ENCODE assay signal across 9 mouse cellular contexts in genomic region chr2:131188311-131188710, GRCm38 (mm10). TPM values are rescaled to one million over a fixed set of nuclear protein-coding genes. Genes with fewer than 3 reads are reported as not detected.
DNase-seq lines count a peak whose midpoint lies in the region; ATAC-seq and TF ChIP-seq lines count a peak whose summit lies in the region.
"Had no signal": no experiment of that assay in that cellular context is flagged by ENCODE, and none has a peak within 500 bp of the region (broad histone marks: within the 10 kb centered on the region; RNA-seq: fewer than 3 reads in every experiment).

No protein-coding gene starts in this region.

- H3K4me3 ChIP-seq in heart, postnatal 0 days (ENCODE audit: low read depth, low read length) = no peak overlapping the region
- no peak overlapping the region for H3K4me3 ChIP-seq in forebrain, embryonic 13.5 days
- H3K4me3 ChIP-seq in liver, embryonic 15.5 days (replicated peaks) = peak overlapping the region; percentile 90

- WGBS in heart, postnatal 0 days = 94% methylated on average over 5 of the region's 5 CpGs
- 97% methylated on average over 5 of the region's 5 CpGs for WGBS in forebrain, embryonic 13.5 days
- 61% methylated on average over 5 of the region's 5 CpGs for WGBS in liver, embryonic 15.5 days (ENCODE audit: insufficient replicate concordance)

- TF ChIP-seq EP300 in heart, postnatal 0 days (IDR thresholded peaks at IDR 0.05; ENCODE audit: low read depth) = no peak

- H3K9ac ChIP-seq in heart, postnatal 0 days (replicated peaks; ENCODE audit: low read depth, low read length) = no peak overlapping the region
- H3K9ac ChIP-seq in forebrain, embryonic 13.5 days = no peak overlapping the region
- H3K9ac ChIP-seq in liver, embryonic 15.5 days = peak overlapping the region; percentile 95

- peaks cover 10% of the 10 kb centered on the region for H3K4me1 ChIP-seq in heart, postnatal 0 days (ENCODE audit: control insufficient read depth, insufficient read depth)
- H3K4me1 ChIP-seq in forebrain, embryonic 13.5 days = peaks cover 53% of the 10 kb centered on the region
- H3K4me1 ChIP-seq in liver, embryonic 15.5 days (replicated peaks) = peaks cover 68% of the 10 kb centered on the region

- H3K27me3 ChIP-seq in heart, postnatal 0 days (ENCODE audit: control insufficient read depth, insufficient read depth, low read length) = no peaks in the 10 kb centered on the region
- H3K27me3 ChIP-seq in forebrain, embryonic 13.5 days = no peaks in the 10 kb centered on the region
- H3K27me3 ChIP-seq in liver, embryonic 15.5 days = no peaks in the 10 kb centered on the region

- DNase-seq in heart, postnatal 0 days (ENCODE audit: low spot score) = no peak
- DNase-seq in heart, adult 18-20 months = no peak
- no peak for DNase-seq in frontal cortex, postnatal 25 days (ENCODE audit: low spot score in 2 of 2)
- DNase-seq in cerebellum, adult 11-12 months = no peak
- DNase-seq: adrenal gland, adult 2 months had no signal

- no peak for ATAC-seq in heart, postnatal 0 days (ENCODE audit: insufficient read depth, low read depth)
- peak; percentile 31 for ATAC-seq in CD4-positive, CD25-positive, alpha-beta regulatory T cell, adult 4 months
- ATAC-seq in forebrain, embryonic 13.5 days = no peak
- no peak for ATAC-seq in liver, embryonic 15.5 days (ENCODE audit: insufficient read depth)
- ATAC-seq in frontal cortex, adult (ENCODE audit: low TSS enrichment) = no peak

- no peaks in the 10 kb centered on the region for H3K9me3 ChIP-seq in heart, postnatal 0 days (replicated peaks; ENCODE audit: control insufficient read depth, low read length)
- no peaks in the 10 kb centered on the region for H3K9me3 ChIP-seq in forebrain, embryonic 13.5 days (replicated peaks)
- H3K9me3 ChIP-seq in liver, embryonic 15.5 days (replicated peaks) = no peaks in the 10 kb centered on the region

- H3K27ac ChIP-seq in heart, postnatal 0 days (ENCODE audit: low read depth) = no peak overlapping the region
- no peak overlapping the region for H3K27ac ChIP-seq in forebrain, embryonic 13.5 days
- H3K27ac ChIP-seq in liver, embryonic 15.5 days (replicated peaks) = peak overlapping the region; percentile 97

- H3K36me3 ChIP-seq in heart, postnatal 0 days (replicated peaks; ENCODE audit: control insufficient read depth, insufficient read depth, low read length) = peaks cover 36% of the 10 kb centered on the region
- H3K36me3 ChIP-seq in forebrain, embryonic 13.5 days (ENCODE audit: poor library complexity, severe bottlenecking) = peaks cover 22% of the 10 kb centered on the region
- peaks cover 56% of the 10 kb centered on the region for H3K36me3 ChIP-seq in liver, embryonic 15.5 days (replicated peaks)

- H3K4me2 ChIP-seq in heart, postnatal 0 days (ENCODE audit: low read depth, low read length) = peak overlapping the region; percentile 90; the same call in 1 of the 2 replicates
- H3K4me2 ChIP-seq in forebrain, embryonic 13.5 days = peak overlapping the region; percentile 62
- H3K4me2 ChIP-seq in liver, embryonic 15.5 days = peak overlapping the region; percentile 96

- no peak for TF ChIP-seq CTCF in heart, postnatal 0 days (IDR thresholded peaks at IDR 0.05; ENCODE audit: low read depth)

RNA-seq across cellular contexts. Expression of gene Spef1, which starts 1.2 kb away (rescaled TPM):
- total RNA-seq in heart, postnatal 0 days (2014; rRNA removed; ENCODE audit: low replicate concordance) = 5.2 and 5.9 TPM in 2 replicates
- polyA plus RNA-seq in heart, postnatal 0 days (2015; fragmentation: Nextera tagmentation; extraction: Ambion mirVana) = 0.97 and 1.2 TPM in 2 replicates
- 1 to 10 TPM; 4.7 to 5.5 TPM for total RNA-seq in heart, adult 18-20 months (2021)
- under 1 TPM; 0.34 to 0.79 TPM for polyA plus RNA-seq in CD4-positive, CD25-positive, alpha-beta regulatory T cell, adult 4 months (2017; shearing (Covaris generic))
- polyA plus RNA-seq in forebrain, embryonic 13.5 days (2015; fragmentation: Nextera tagmentation; extraction: Ambion mirVana) = 12.5 and 12.6 TPM in 2 replicates
- 1.6 and 1.8 TPM in 2 replicates for polyA plus RNA-seq in liver, embryonic 15.5 days (2015; fragmentation: Nextera tagmentation; extraction: Ambion mirVana)

RNA-seq across cellular contexts. Expression of gene Cdc25b, which starts 1.6 kb away (rescaled TPM):
- 15.3 and 31.9 TPM in 2 replicates for total RNA-seq in heart, postnatal 0 days (2014; rRNA removed; ENCODE audit: low replicate concordance)
- polyA plus RNA-seq in heart, postnatal 0 days (2015; fragmentation: Nextera tagmentation; extraction: Ambion mirVana) = 12.1 and 15.0 TPM in 2 replicates
- 1 to 10 TPM; 2.9 to 5.9 TPM for total RNA-seq in heart, adult 18-20 months (2021)
- 10 to 100 TPM; 49.8 to 63.9 TPM for polyA plus RNA-seq in CD4-positive, CD25-positive, alpha-beta regulatory T cell, adult 4 months (2017; shearing (Covaris generic))
- polyA plus RNA-seq in forebrain, embryonic 13.5 days (2015; fragmentation: Nextera tagmentation; extraction: Ambion mirVana) = 52.0 and 59.7 TPM in 2 replicates
- 236 and 279 TPM in 2 replicates for polyA plus RNA-seq in liver, embryonic 15.5 days (2015; fragmentation: Nextera tagmentation; extraction: Ambion mirVana)

RNA-seq across cellular contexts. Expression of gene Cenpb, which starts 8.4 kb away (rescaled TPM):
- total RNA-seq in heart, postnatal 0 days (2014; rRNA removed; ENCODE audit: low replicate concordance) = 62.9 and 84.8 TPM in 2 replicates
- 7.1 and 7.8 TPM in 2 replicates for polyA plus RNA-seq in heart, postnatal 0 days (2015; fragmentation: Nextera tagmentation; extraction: Ambion mirVana)
- 10 to 100 TPM; 76.7 to 79.6 TPM for total RNA-seq in heart, adult 18-20 months (2021)
- 1 to 10 TPM; 2.1 to 2.5 TPM for polyA plus RNA-seq in CD4-positive, CD25-positive, alpha-beta regulatory T cell, adult 4 months (2017; shearing (Covaris generic))
- 14.8 and 15.3 TPM in 2 replicates for polyA plus RNA-seq in forebrain, embryonic 13.5 days (2015; fragmentation: Nextera tagmentation; extraction: Ambion mirVana)
- 4.1 and 5.4 TPM in 2 replicates for polyA plus RNA-seq in liver, embryonic 15.5 days (2015; fragmentation: Nextera tagmentation; extraction: Ambion mirVana)

RNA-seq across cellular contexts. Expression of gene Ap5s1, which starts 18.6 kb away (rescaled TPM):
- 95.1 and 107 TPM in 2 replicates for total RNA-seq in heart, postnatal 0 days (2014; rRNA removed; ENCODE audit: low replicate concordance)
- polyA plus RNA-seq in heart, postnatal 0 days (2015; fragmentation: Nextera tagmentation; extraction: Ambion mirVana) = 63.6 and 65.5 TPM in 2 replicates
- 10 to 100 TPM; 36.7 to 41.7 TPM for total RNA-seq in heart, adult 18-20 months (2021)
- polyA plus RNA-seq in CD4-positive, CD25-positive, alpha-beta regulatory T cell, adult 4 months (2017; shearing (Covaris generic)) = 10 to 100 TPM; 23.8 to 28.5 TPM
- 31.3 and 32.4 TPM in 2 replicates for polyA plus RNA-seq in forebrain, embryonic 13.5 days (2015; fragmentation: Nextera tagmentation; extraction: Ambion mirVana)
- polyA plus RNA-seq in liver, embryonic 15.5 days (2015; fragmentation: Nextera tagmentation; extraction: Ambion mirVana) = 16.6 and 18.3 TPM in 2 replicates

RNA-seq across cellular contexts. Expression of gene 1700037H04Rik, which starts 28.4 kb away (rescaled TPM):
- 48.3 and 88.8 TPM in 2 replicates for total RNA-seq in heart, postnatal 0 days (2014; rRNA removed; ENCODE audit: low replicate concordance)
- polyA plus RNA-seq in heart, postnatal 0 days (2015; fragmentation: Nextera tagmentation; extraction: Ambion mirVana) = 35.9 and 39.7 TPM in 2 replicates
- 10 to 100 TPM in 1 of 2 experiments, 1 to 10 TPM in 1; 9.7 to 17.7 TPM for total RNA-seq in heart, adult 18-20 months (2021)
- 10 to 100 TPM; 37.5 to 50.3 TPM for polyA plus RNA-seq in CD4-positive, CD25-positive, alpha-beta regulatory T cell, adult 4 months (2017; shearing (Covaris generic))
- 97.1 and 99.3 TPM in 2 replicates for polyA plus RNA-seq in forebrain, embryonic 13.5 days (2015; fragmentation: Nextera tagmentation; extraction: Ambion mirVana)
- 135 and 147 TPM in 2 replicates for polyA plus RNA-seq in liver, embryonic 15.5 days (2015; fragmentation: Nextera tagmentation; extraction: Ambion mirVana)
